Mouse (Mus musculus) lung, adult 2 months (tissue): ENCODE results near the gene Ercc2.

Experiments
- CTCF ChIP-seq: fragments of 200-500 bp; IDR thresholded peaks from 2 replicates; pipeline ENCODE4 v1.5.1; 2011; ENCODE audit warnings: mild to moderate bottlenecking, low read length, control low read depth; ENCODE audit not compliant: insufficient read depth
- POLR2A ChIP-seq: fragments of 200-500 bp; IDR thresholded peaks from 2 replicates; pipeline ENCODE4 v1.6.1; 2011; ENCODE audit warnings: low read depth, mild to moderate bottlenecking, control low read depth, low read length, borderline replicate concordance; ENCODE audit errors: extremely low read depth

- no peak for TF ChIP-seq CTCF
- TF ChIP-seq POLR2A: peak; percentile 20; the same call in 1 of the 2 replicates
Observed at GRCm38 (mm10) chr7:19359892-19360641, 21.7 kb upstream of the Ercc2 start.
